Mouse (Mus musculus) effector memory CD4-positive, alpha-beta T cell, adult 5 months (primary cell): ENCODE measurements around the gene Eva1a. TPM values are rescaled to one million over a fixed set of nuclear protein-coding genes. Genes with fewer than 3 reads are reported as not detected.

Source experiments
- polyA plus RNA-seq: library from polyadenylated mRNA; unstranded; fragments of 100-300 nt; shearing (Covaris generic); gene quantifications from one replicate; pipeline ENCODE4 v1.2.1, GENCODE M21; 2017

Eva1a gene
- not detected for polyA plus RNA-seq

GRCm38 (mm10) chr6:82040834-82041487, at the start of gene Eva1a:
Gene Eva1a (plus strand): TSS chr6:82041043.

Other genes starting within 250 kb of the Eva1a start
- 18.2 TPM for gene Gcfc2, start 117.4 kb upstream of the Eva1a start, polyA plus RNA-seq
- 44.5 TPM for gene Mrpl19, start 75.1 kb upstream of the Eva1a start, polyA plus RNA-seq